Mouse (Mus musculus): Measurements from ENCODE around the gene Olfr714.
"Not testable (repeated sequence)": the region's sequence is repeated elsewhere in the genome, so short reads cannot be mapped to it uniquely, and the experiment has no call there.

Gene Olfr714

GRCm38 (mm10) chr7:107070681-107071080 is at the start of gene Olfr714:
TSS of gene Olfr714 (plus strand) at chr7:107070981.
- no peak for DNase-seq (ENCODE audit: low spot score in 2 of 2)

- DNase-seq (ENCODE audit: low spot score in 2 of 2) = no peak
Measured at GRCm38 (mm10) chr7:107030874-107031273, 39.9 kb upstream of the Olfr714 start, which contains the start of gene Olfr713. TSS of gene Olfr713 (plus strand) at chr7:107031174.

- DNase-seq (ENCODE audit: low spot score in 2 of 2) = no peak
Measured at GRCm38 (mm10) chr7:107039934-107040563, 30.7 kb upstream of the Olfr714 start.

GRCm38 (mm10) chr7:107043136-107043535 is 27.6 kb upstream of the Olfr714 start:
- no peak for DNase-seq (ENCODE audit: low spot score in 2 of 2)

- DNase-seq (ENCODE audit: low spot score in 2 of 2) = no peak
Measured at GRCm38 (mm10) chr7:107044407-107044806, 26.4 kb upstream of the Olfr714 start.

- DNase-seq (ENCODE audit: low spot score in 2 of 2) = peak; percentile 33 to 44
Measured at GRCm38 (mm10) chr7:107045833-107046232, 24.9 kb upstream of the Olfr714 start.

GRCm38 (mm10) chr7:107047578-107047977 is 23.2 kb upstream of the Olfr714 start:
- DNase-seq (ENCODE audit: low spot score in 2 of 2) = no peak

GRCm38 (mm10) chr7:107092920-107093319 is 22.1 kb downstream of the Olfr714 start, which contains the start of gene Olfr17:
TSS of gene Olfr17 (plus strand) at chr7:107093220.
- no peak for DNase-seq (ENCODE audit: low spot score in 2 of 2)

- DNase-seq (ENCODE audit: low spot score in 2 of 2) = not testable (repeated sequence)
Measured at GRCm38 (mm10) chr7:107110269-107110668, 39.5 kb downstream of the Olfr714 start, which contains the start of gene Olfr715b. TSS of gene Olfr715b (minus strand) at chr7:107110369.

Measured in right cerebral cortex, postnatal 10 days (tissue).